Mouse (Mus musculus) liver, embryonic 16.5 days (tissue): ENCODE measurements around the gene Uaca. TPM values are rescaled to one million over a fixed set of nuclear protein-coding genes. Genes with fewer than 3 reads are reported as not detected.
A peak's percentile ranks its signal among the peaks of the same experiment; 100 is the strongest.

Experiments
- ATAC-seq: fragments of 200-750 bp; cut with Nextera tagmentation; 2 replicates; pipeline ENCODE4 v1.8.0; 2017; ENCODE audit warnings: low read depth, mild to moderate bottlenecking, moderate number of reproducible peaks, moderate library complexity
- H3K27ac ChIP-seq: fragments of 300-500 bp; sonication (generic); 2 replicates; pipeline ENCODE4 v1.5.1; 2014; ENCODE audit warnings: mild to moderate bottlenecking, low read length
- H3K27me3 ChIP-seq: fragments of 300-500 bp; sonication (generic); 2 replicates; pipeline ENCODE4 v1.6.1; 2014; ENCODE audit warnings: low read depth, low read length, mixed read lengths; ENCODE audit not compliant: control insufficient read depth, insufficient read depth
- H3K36me3 ChIP-seq: fragments of 300-500 bp; sonication (generic); 2 replicates; pipeline ENCODE4 v1.6.1; 2014; ENCODE audit warnings: mild to moderate bottlenecking; ENCODE audit not compliant: control insufficient read depth, insufficient read depth
- H3K4me1 ChIP-seq: fragments of 300-500 bp; sonication (generic); 2 replicates; pipeline ENCODE4 v1.6.1; 2014; ENCODE audit warnings: low read depth, low read length, mixed read lengths; ENCODE audit not compliant: control insufficient read depth
- H3K4me2 ChIP-seq: fragments of 300-500 bp; sonication (generic); 2 replicates; pipeline ENCODE4 v1.6.1; 2014; ENCODE audit warnings: low read depth, low read length, mixed read lengths
- H3K4me3 ChIP-seq: fragments of 300-500 bp; sonication (generic); 2 replicates; pipeline ENCODE4 v1.5.1; 2014; ENCODE audit warnings: low read depth, mild to moderate bottlenecking, low read length
- H3K9ac ChIP-seq: fragments of 300-500 bp; sonication (generic); 2 replicates; pipeline ENCODE4 v1.6.1; 2014; ENCODE audit warnings: low read depth, low read length
- H3K9me3 ChIP-seq: fragments of 300-500 bp; sonication (generic); replicated peaks from 2 replicates; pipeline ENCODE4 v1.6.1; 2016; ENCODE audit warnings: low read length; ENCODE audit not compliant: control insufficient read depth
- WGBS: fragments of 180-500 bp; shearing (Covaris S2); extraction: QIAGEN DNeasy Blood & Tissue Kit; methylation state at CpG from one replicate; pipeline ENCODE4 v1.1.7; 2014; ENCODE audit not compliant: insufficient replicate concordance; 5-methylcytosine and 5-hydroxymethylcytosine counted together
- polyA plus RNA-seq: library from polyadenylated mRNA; unstranded; fragments of >200 nt; fragmentation: Nextera tagmentation; extraction: Ambion mirVana; gene quantifications from 2 replicates; pipeline ENCODE4 v1.2.1, GENCODE M21; 2015

Uaca gene
- 3.0 and 3.1 TPM in 2 replicates for polyA plus RNA-seq

GRCm38 (mm10) chr9:60794210-60794840, at the start of gene Uaca:
TSS of gene Uaca (plus strand) at chr9:60794542.
- ATAC-seq: peak; percentile 92
- H3K4me2 ChIP-seq: peak within 1 kb of the TSS; percentile 64
- H3K36me3 ChIP-seq: no peaks in the 10 kb centered on the region
- peaks cover 16% of the 10 kb centered on the region for H3K27me3 ChIP-seq
- peak within 1 kb of the TSS; percentile 56 for H3K9ac ChIP-seq
- peak within 1 kb of the TSS; percentile 68 for H3K4me3 ChIP-seq
- WGBS: under 1% methylated on average over 38 of the region's 45 CpGs
- peak within 1 kb of the TSS; percentile 39; the same call in 1 of the 2 replicates for H3K27ac ChIP-seq
- no peaks in the 10 kb centered on the region; the same call in 1 of the 2 replicates for H3K4me1 ChIP-seq
- no peaks in the 10 kb centered on the region for H3K9me3 ChIP-seq

GRCm38 (mm10) chr9:60744971-60745370, 49.4 kb upstream of the Uaca start:
- 46% methylated on average over 4 of the region's 4 CpGs for WGBS
- Histone ChIP-seq H3K27me3 (no peaks in the 10 kb centered on the region), H3K9ac (no peak overlapping the region), H3K27ac (no peak overlapping the region), H3K4me2 (no peak overlapping the region), H3K36me3 (no peaks in the 10 kb centered on the region), H3K4me3 (no peak overlapping the region), H3K9me3 (peaks cover 3% of the 10 kb centered on the region; the same call in 1 of the 2 replicates), H3K4me1 (no peaks in the 10 kb centered on the region)
- ATAC-seq: no peak

- H3K27ac ChIP-seq: no peak overlapping the region
- no peak for ATAC-seq
- H3K4me3 ChIP-seq: no peak overlapping the region
- H3K4me1 ChIP-seq: no peaks in the 10 kb centered on the region
- H3K36me3 ChIP-seq: no peaks in the 10 kb centered on the region
- no peak overlapping the region for H3K9ac ChIP-seq
- 42% methylated on average over 6 of the region's 6 CpGs for WGBS
- no peaks in the 10 kb centered on the region for H3K27me3 ChIP-seq
- peaks cover 3% of the 10 kb centered on the region; the same call in 1 of the 2 replicates for H3K9me3 ChIP-seq
- H3K4me2 ChIP-seq: no peak overlapping the region
Measured at GRCm38 (mm10) chr9:60746561-60746960, 47.8 kb upstream of the Uaca start.

- ATAC-seq: no peak
- Histone ChIP-seq H3K36me3 (no peaks in the 10 kb centered on the region), H3K9me3 (peaks cover 3% of the 10 kb centered on the region; the same call in 1 of the 2 replicates), H3K27ac (no peak overlapping the region), H3K4me3 (no peak overlapping the region), H3K4me1 (no peaks in the 10 kb centered on the region), H3K4me2 (no peak overlapping the region), H3K27me3 (no peaks in the 10 kb centered on the region), H3K9ac (no peak overlapping the region)
- WGBS: 61% methylated on average over 5 of the region's 5 CpGs
Measured at GRCm38 (mm10) chr9:60747672-60748071, 46.7 kb upstream of the Uaca start.

GRCm38 (mm10) chr9:60748191-60748590, 46.2 kb upstream of the Uaca start:
- H3K4me3 ChIP-seq: no peak overlapping the region
- ATAC-seq: no peak
- no peak overlapping the region for H3K4me2 ChIP-seq
- peaks cover 3% of the 10 kb centered on the region; the same call in 1 of the 2 replicates for H3K9me3 ChIP-seq
- H3K27ac ChIP-seq: no peak overlapping the region
- no peaks in the 10 kb centered on the region for H3K4me1 ChIP-seq
- WGBS: 78% methylated on average over 2 of the region's 2 CpGs
- no peaks in the 10 kb centered on the region for H3K36me3 ChIP-seq
- H3K27me3 ChIP-seq: no peaks in the 10 kb centered on the region
- H3K9ac ChIP-seq: no peak overlapping the region

GRCm38 (mm10) chr9:60749105-60749504, 45.2 kb upstream of the Uaca start:
- H3K4me1 ChIP-seq: no peaks in the 10 kb centered on the region
- no peak overlapping the region for H3K4me2 ChIP-seq
- peaks cover 3% of the 10 kb centered on the region; the same call in 1 of the 2 replicates for H3K9me3 ChIP-seq
- no peak for ATAC-seq
- no peaks in the 10 kb centered on the region for H3K27me3 ChIP-seq
- H3K36me3 ChIP-seq: no peaks in the 10 kb centered on the region
- 58% methylated on average over 2 of the region's 2 CpGs for WGBS
- no peak overlapping the region for H3K9ac ChIP-seq
- no peak overlapping the region for H3K4me3 ChIP-seq
- H3K27ac ChIP-seq: no peak overlapping the region

- Histone ChIP-seq H3K4me1 (no peaks in the 10 kb centered on the region), H3K36me3 (no peaks in the 10 kb centered on the region), H3K9ac (no peak overlapping the region), H3K9me3 (peaks cover 3% of the 10 kb centered on the region; the same call in 1 of the 2 replicates), H3K27me3 (no peaks in the 10 kb centered on the region), H3K27ac (no peak overlapping the region), H3K4me2 (no peak overlapping the region), H3K4me3 (no peak overlapping the region)
- ATAC-seq: no peak
- WGBS: 58% methylated on average over 5 of the region's 5 CpGs
Measured at GRCm38 (mm10) chr9:60751098-60751497, 43.2 kb upstream of the Uaca start.

GRCm38 (mm10) chr9:60751971-60752370, 42.4 kb upstream of the Uaca start:
- H3K4me3 ChIP-seq: no peak overlapping the region
- H3K27ac ChIP-seq: no peak overlapping the region
- peaks cover 3% of the 10 kb centered on the region; the same call in 1 of the 2 replicates for H3K9me3 ChIP-seq
- H3K4me1 ChIP-seq: no peaks in the 10 kb centered on the region
- H3K9ac ChIP-seq: no peak overlapping the region
- no peaks in the 10 kb centered on the region for H3K36me3 ChIP-seq
- H3K27me3 ChIP-seq: no peaks in the 10 kb centered on the region
- no peak for ATAC-seq
- H3K4me2 ChIP-seq: no peak overlapping the region
- 52% methylated on average over 6 of the region's 6 CpGs for WGBS

GRCm38 (mm10) chr9:60752636-60753035, 41.7 kb upstream of the Uaca start:
- H3K36me3 ChIP-seq: no peaks in the 10 kb centered on the region
- no peaks in the 10 kb centered on the region for H3K27me3 ChIP-seq
- no peak for ATAC-seq
- H3K4me1 ChIP-seq: no peaks in the 10 kb centered on the region
- peaks cover 3% of the 10 kb centered on the region; the same call in 1 of the 2 replicates for H3K9me3 ChIP-seq
- no peak overlapping the region for H3K9ac ChIP-seq
- H3K27ac ChIP-seq: no peak overlapping the region
- no peak overlapping the region for H3K4me3 ChIP-seq
- no peak overlapping the region for H3K4me2 ChIP-seq
